Mouse (Mus musculus): Measurements from ENCODE around the gene 6330409D20Rik. TPM values are rescaled to one million over a fixed set of nuclear protein-coding genes. Genes with fewer than 3 reads are reported as not detected.
A peak's percentile ranks its signal among the peaks of the same experiment; 100 is the strongest.

6330409D20Rik gene
- polyA plus RNA-seq, 1 experiment from 2014 or later = 3.4 TPM

DNA sequence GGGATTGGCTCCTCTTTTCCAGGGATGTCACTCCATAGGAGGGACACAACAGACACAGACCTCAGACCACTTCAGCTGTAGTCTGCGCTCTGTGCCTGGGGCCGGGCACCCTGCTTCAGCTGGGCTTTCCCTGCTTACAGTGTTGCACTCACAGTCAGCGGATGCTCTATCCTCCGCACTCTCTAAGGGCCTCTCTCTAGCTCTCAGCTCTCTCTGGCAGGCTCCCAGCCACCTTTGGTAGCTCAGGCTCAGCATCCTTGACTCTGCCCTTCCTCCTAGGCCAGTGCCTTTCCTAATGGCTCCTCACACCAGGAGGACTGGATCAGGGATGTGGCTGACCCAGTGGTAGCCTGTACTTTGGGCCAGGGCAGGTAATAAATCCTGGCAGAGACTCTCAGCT lies 8.9 kb downstream of the 6330409D20Rik start:
- no peak overlapping the region for H3K27ac ChIP-seq
- H3K36me3 ChIP-seq (replicated peaks) = no peaks in the 10 kb centered on the region
- WGBS = 72% methylated on average over 4 of the region's 4 CpGs
- peaks cover 7% of the 10 kb centered on the region; the same call in 1 of the 2 replicates for H3K4me1 ChIP-seq
- no peak for ATAC-seq (replicated peaks)
- no peaks in the 10 kb centered on the region for H3K9me3 ChIP-seq
- H3K27me3 ChIP-seq (replicated peaks) = no peaks in the 10 kb centered on the region
- H3K4me3 ChIP-seq = no peak overlapping the region
- no peak overlapping the region for H3K4me2 ChIP-seq
- H3K9ac ChIP-seq = no peak overlapping the region

- WGBS = 60% methylated on average over 11 of the region's 11 CpGs
Measured at GRCm38 (mm10) chr2:32730854-32731253, 10.0 kb downstream of the 6330409D20Rik start.

DNA sequence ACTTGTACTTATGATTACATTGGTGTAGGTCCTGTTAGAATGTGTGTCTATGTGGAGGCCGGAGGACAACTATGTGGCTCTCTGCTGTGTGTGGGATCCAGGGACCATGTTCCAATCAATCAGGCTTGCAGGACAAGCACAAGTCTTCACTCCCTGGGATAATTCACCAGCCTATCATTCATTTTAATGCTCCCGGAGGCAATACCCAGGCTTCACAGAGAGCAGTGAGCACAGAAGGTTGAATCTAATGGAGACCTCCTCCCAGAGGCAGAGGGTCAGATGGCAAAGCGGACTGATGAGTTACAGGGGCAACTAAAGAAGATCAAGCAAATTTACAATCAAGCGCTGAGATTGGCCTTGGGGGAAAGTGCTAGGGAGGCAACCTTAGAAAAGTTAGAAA lies 11.3 kb downstream of the 6330409D20Rik start:
- Histone ChIP-seq H3K27me3 (replicated peaks) (no peaks in the 10 kb centered on the region), H3K27ac (no peak overlapping the region), H3K9me3 (no peaks in the 10 kb centered on the region), H3K4me1 (peaks cover 7% of the 10 kb centered on the region; the same call in 1 of the 2 replicates), H3K4me2 (no peak overlapping the region), H3K9ac (no peak overlapping the region), H3K4me3 (no peak overlapping the region), H3K36me3 (replicated peaks) (no peaks in the 10 kb centered on the region)
- no peak for ATAC-seq (replicated peaks)
- 81% methylated on average over 4 of the region's 4 CpGs for WGBS

More at GRCm38 (mm10) chr2:32730854-32731253, 10.0 kb downstream of the 6330409D20Rik start:
- H3K36me3 ChIP-seq (replicated peaks) = no peaks in the 10 kb centered on the region
- H3K9ac ChIP-seq = no peak overlapping the region
- H3K27me3 ChIP-seq (replicated peaks) = no peaks in the 10 kb centered on the region
- H3K27ac ChIP-seq = no peak overlapping the region
- H3K9me3 ChIP-seq = no peaks in the 10 kb centered on the region
- no peak overlapping the region for H3K4me3 ChIP-seq
- peaks cover 7% of the 10 kb centered on the region; the same call in 1 of the 2 replicates for H3K4me1 ChIP-seq
- ATAC-seq (replicated peaks) = no peak
- no peak overlapping the region for H3K4me2 ChIP-seq

- Histone ChIP-seq H3K27me3 (replicated peaks) (no peaks in the 10 kb centered on the region), H3K27ac (no peak overlapping the region), H3K9ac (no peak overlapping the region), H3K36me3 (replicated peaks) (no peaks in the 10 kb centered on the region), H3K9me3 (no peaks in the 10 kb centered on the region), H3K4me2 (no peak overlapping the region), H3K4me1 (peaks cover 7% of the 10 kb centered on the region; the same call in 1 of the 2 replicates), H3K4me3 (no peak overlapping the region)
- no peak for ATAC-seq (replicated peaks)
- WGBS = 59% methylated on average over 7 of the region's 7 CpGs
Measured at GRCm38 (mm10) chr2:32728463-32728862, 12.4 kb downstream of the 6330409D20Rik start.

GRCm38 (mm10) chr2:32727435-32727834 lies 13.4 kb downstream of the 6330409D20Rik start:
- peak overlapping the region; percentile 35 for H3K4me3 ChIP-seq
- peak; percentile 94 for ATAC-seq (replicated peaks)
- no peaks in the 10 kb centered on the region for H3K27me3 ChIP-seq (replicated peaks)
- H3K9me3 ChIP-seq = no peaks in the 10 kb centered on the region
- H3K4me2 ChIP-seq = peak overlapping the region; percentile 62
- peaks cover 7% of the 10 kb centered on the region; the same call in 1 of the 2 replicates for H3K4me1 ChIP-seq
- WGBS = under 1% methylated on average over 16 of the region's 16 CpGs
- H3K9ac ChIP-seq = peak overlapping the region; percentile 16
- H3K27ac ChIP-seq = peak overlapping the region; percentile 40; the same call in 1 of the 2 replicates
- H3K36me3 ChIP-seq (replicated peaks) = no peaks in the 10 kb centered on the region

DNA sequence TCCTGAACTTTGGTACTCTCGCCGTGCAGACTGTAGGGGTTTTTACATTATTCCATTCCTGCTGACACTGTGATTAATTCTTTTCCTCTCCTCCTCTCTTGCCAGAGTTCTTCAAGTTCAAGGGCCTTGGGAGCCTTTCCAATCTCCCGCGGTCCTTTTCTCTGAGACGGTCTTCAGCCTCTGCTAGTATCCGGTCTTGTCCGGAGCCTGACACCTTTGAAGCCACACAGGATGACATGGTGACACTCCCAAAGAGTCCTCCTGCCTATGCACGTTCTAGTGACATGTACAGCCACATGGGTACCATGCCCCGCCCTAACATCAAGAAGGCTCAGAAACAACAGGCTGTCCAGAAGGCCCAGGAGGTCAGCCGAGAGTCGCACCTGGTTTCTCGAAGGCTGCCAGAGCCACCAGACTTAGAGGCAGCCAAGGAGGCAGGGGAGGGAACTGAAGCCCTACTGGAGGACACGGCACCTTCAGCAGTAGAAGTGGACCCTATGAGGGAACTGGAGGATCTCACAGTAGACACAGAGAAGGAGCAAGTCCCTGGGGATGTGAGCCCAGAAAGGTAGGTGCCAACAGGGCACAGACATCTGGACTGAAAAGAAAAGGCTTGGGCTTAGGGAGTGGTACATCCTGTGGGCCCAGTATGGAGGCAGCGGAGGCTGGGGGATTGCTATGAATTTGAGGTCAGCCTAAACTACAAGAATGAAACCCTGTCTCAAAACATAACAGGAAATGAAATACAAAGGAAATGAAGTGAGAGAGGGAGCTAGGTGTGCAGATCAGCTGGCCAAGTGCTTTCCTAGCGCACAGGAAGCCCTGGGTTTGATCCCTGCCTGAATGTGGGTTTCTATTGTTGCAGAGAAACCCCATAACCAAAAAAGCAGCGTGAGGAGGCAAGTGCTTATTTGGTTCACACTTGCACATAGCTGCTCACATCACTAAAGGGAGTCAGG lies 15.7 kb downstream of the 6330409D20Rik start:
- Histone ChIP-seq H3K36me3 (replicated peaks) (no peaks in the 10 kb centered on the region), H3K9me3 (no peaks in the 10 kb centered on the region), H3K4me1 (peaks cover 7% of the 10 kb centered on the region; the same call in 1 of the 2 replicates), H3K27ac (no peak overlapping the region), H3K4me2 (no peak overlapping the region), H3K9ac (no peak overlapping the region), H3K4me3 (no peak overlapping the region), H3K27me3 (replicated peaks) (no peaks in the 10 kb centered on the region)
- no peak for ATAC-seq (replicated peaks)
- 86% methylated on average over 16 of the region's 16 CpGs for WGBS

DNA sequence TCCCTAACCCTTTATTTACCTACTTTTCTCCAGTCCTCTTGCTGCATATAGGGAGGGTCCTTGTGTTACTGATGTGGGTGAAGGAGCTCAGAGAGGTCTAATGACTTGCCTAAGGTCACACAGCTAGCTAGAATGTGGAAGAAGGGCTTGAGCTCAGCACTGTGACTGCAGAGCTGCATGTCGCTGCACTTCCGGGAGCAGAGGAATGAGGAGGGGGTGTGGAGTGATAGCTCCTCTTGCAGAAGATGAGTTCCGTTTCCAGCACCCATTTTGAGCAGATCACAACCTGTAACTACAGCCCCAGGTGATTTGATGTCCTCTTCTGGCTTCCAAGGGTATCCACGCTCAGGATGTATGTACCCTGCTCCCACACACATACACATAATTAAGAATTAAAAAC lies 16.7 kb downstream of the 6330409D20Rik start:
- Histone ChIP-seq H3K27me3 (replicated peaks) (no peaks in the 10 kb centered on the region), H3K36me3 (replicated peaks) (no peaks in the 10 kb centered on the region), H3K4me2 (no peak overlapping the region), H3K27ac (no peak overlapping the region), H3K4me3 (no peak overlapping the region), H3K9ac (no peak overlapping the region), H3K9me3 (no peaks in the 10 kb centered on the region), H3K4me1 (peaks cover 7% of the 10 kb centered on the region; the same call in 1 of the 2 replicates)
- no peak for ATAC-seq (replicated peaks)
- WGBS = 80% methylated on average over 4 of the region's 4 CpGs

GRCm38 (mm10) chr2:32722581-32722980 lies 18.2 kb downstream of the 6330409D20Rik start:
- 83% methylated on average over 3 of the region's 3 CpGs for WGBS
- ATAC-seq (replicated peaks) = no peak
- Histone ChIP-seq H3K4me1 (peaks cover 6% of the 10 kb centered on the region; the same call in 1 of the 2 replicates), H3K27ac (no peak overlapping the region), H3K4me2 (no peak overlapping the region), H3K36me3 (replicated peaks) (no peaks in the 10 kb centered on the region), H3K9ac (no peak overlapping the region), H3K4me3 (no peak overlapping the region), H3K27me3 (replicated peaks) (no peaks in the 10 kb centered on the region), H3K9me3 (no peaks in the 10 kb centered on the region)

DNA sequence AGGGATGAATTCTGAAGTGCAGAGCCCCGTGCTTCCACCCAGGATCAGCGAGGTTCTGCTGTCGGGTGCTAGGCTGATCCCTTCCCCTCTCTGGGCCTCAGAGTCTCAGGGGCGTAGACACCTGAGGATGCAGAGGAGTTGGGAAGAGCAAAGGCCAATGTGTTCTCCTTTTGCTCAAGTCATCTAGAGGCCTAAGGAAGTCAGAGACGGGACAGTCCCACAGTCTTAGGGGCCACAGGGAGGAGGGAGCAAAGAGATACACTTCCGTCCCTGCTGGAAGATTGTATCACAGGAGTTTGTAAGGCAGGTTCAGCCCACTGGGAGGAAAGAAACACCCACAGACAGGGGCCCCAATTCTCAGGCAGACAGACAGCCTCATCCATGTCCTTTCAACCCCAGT lies 18.8 kb downstream of the 6330409D20Rik start:
- Histone ChIP-seq H3K4me3 (no peak overlapping the region), H3K9ac (no peak overlapping the region), H3K27ac (no peak overlapping the region), H3K36me3 (replicated peaks) (no peaks in the 10 kb centered on the region), H3K4me2 (no peak overlapping the region; the same call in 1 of the 2 replicates), H3K27me3 (replicated peaks) (no peaks in the 10 kb centered on the region), H3K9me3 (no peaks in the 10 kb centered on the region), H3K4me1 (peaks cover 2% of the 10 kb centered on the region; the same call in 1 of the 2 replicates)
- ATAC-seq (replicated peaks) = no peak
- 63% methylated on average over 6 of the region's 6 CpGs for WGBS

GRCm38 (mm10) chr2:32720681-32721229 lies 20.1 kb downstream of the 6330409D20Rik start, which contains the start of gene Sh2d3c:
Gene Sh2d3c, plus strand, starts transcription at chr2:32721055.
- ATAC-seq (replicated peaks) = no peak
- WGBS = 65% methylated on average over 8 of the region's 8 CpGs

GRCm38 (mm10) chr2:32720053-32720452 lies 20.8 kb downstream of the 6330409D20Rik start:
- no peak for ATAC-seq (replicated peaks)
- H3K4me3 ChIP-seq = no peak overlapping the region
- no peaks in the 10 kb centered on the region for H3K27me3 ChIP-seq (replicated peaks)
- no peak overlapping the region for H3K9ac ChIP-seq
- no peak overlapping the region for H3K4me2 ChIP-seq
- WGBS = 86% methylated on average over 3 of the region's 3 CpGs
- no peaks in the 10 kb centered on the region for H3K9me3 ChIP-seq
- H3K36me3 ChIP-seq (replicated peaks) = no peaks in the 10 kb centered on the region
- H3K4me1 ChIP-seq = no peaks in the 10 kb centered on the region
- no peak overlapping the region for H3K27ac ChIP-seq

More at GRCm38 (mm10) chr2:32720681-32721229, 20.1 kb downstream of the 6330409D20Rik start, which contains the start of gene Sh2d3c:
- H3K27ac ChIP-seq = no peak within 1 kb of the TSS
- no peaks in the 10 kb centered on the region for H3K36me3 ChIP-seq (replicated peaks)
- no peaks in the 10 kb centered on the region for H3K4me1 ChIP-seq
- H3K9ac ChIP-seq = no peak within 1 kb of the TSS
- H3K9me3 ChIP-seq = no peaks in the 10 kb centered on the region
- H3K27me3 ChIP-seq (replicated peaks) = no peaks in the 10 kb centered on the region
- no peak within 1 kb of the TSS for H3K4me3 ChIP-seq
- H3K4me2 ChIP-seq = no peak within 1 kb of the TSS; the same call in 1 of the 2 replicates

DNA sequence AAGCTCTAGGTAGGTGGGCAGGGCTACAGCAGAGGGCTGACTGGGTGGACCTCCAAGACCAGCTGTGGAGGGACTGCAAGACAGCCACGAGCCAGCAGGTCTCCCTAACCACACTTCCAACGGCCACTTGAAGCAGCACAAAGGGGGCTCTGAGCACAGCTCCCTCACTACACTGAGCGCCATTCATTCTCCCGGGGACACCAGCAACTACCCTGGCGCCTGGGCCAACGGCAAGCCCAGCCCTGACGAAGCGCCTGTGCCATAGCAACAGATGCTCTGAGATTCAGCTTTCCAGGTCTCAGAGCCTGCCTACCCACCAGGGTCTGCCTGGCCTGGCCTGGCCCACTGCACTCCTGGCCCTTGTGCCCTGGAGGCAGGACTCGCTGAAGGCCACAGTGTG lies 22.1 kb downstream of the 6330409D20Rik start:
- no peak overlapping the region for H3K27ac ChIP-seq
- 37% methylated on average over 9 of the region's 9 CpGs for WGBS
- no peak; the same call in 1 of the 2 replicates for ATAC-seq (replicated peaks)
- no peaks in the 10 kb centered on the region for H3K9me3 ChIP-seq
- H3K27me3 ChIP-seq (replicated peaks) = no peaks in the 10 kb centered on the region
- no peak overlapping the region for H3K4me2 ChIP-seq
- H3K36me3 ChIP-seq (replicated peaks) = no peaks in the 10 kb centered on the region
- peaks cover 10% of the 10 kb centered on the region for H3K4me1 ChIP-seq
- H3K4me3 ChIP-seq = no peak overlapping the region
- no peak overlapping the region for H3K9ac ChIP-seq
